Mouse (Mus musculus) intestine, embryonic 14.5 days (tissue): ENCODE measurements at regions not wholly inside any gene's neighbourhood (a gene's known extent, or its start where the extent isn't known, plus 50 kb on each side); places are given as distances from the start of the nearest gene placed in this dataset.
A peak's percentile ranks its signal among the peaks of the same experiment; 100 is the strongest.

Experiments
- ATAC-seq: fragments of 200-750 bp; cut with Nextera tagmentation; replicated peaks from 2 replicates; pipeline ENCODE4 v1.8.0; 2017; ENCODE audit warnings: low read depth, moderate number of reproducible peaks, moderate TSS enrichment, moderate library complexity; ENCODE audit not compliant: low FRiP score, low TSS enrichment
- DNase-seq: peaks from one replicate; pipeline ENCODE4 v3.0.0-alpha.2; 2018; ENCODE audit warnings: low spot score
- H3K27ac ChIP-seq: fragments of 300-500 bp; sonication (generic); 2 replicates; pipeline ENCODE4 v1.5.1; 2014; ENCODE audit warnings: low read depth, mild to moderate bottlenecking, control low read depth
- H3K27me3 ChIP-seq: fragments of 300-500 bp; sonication (generic); replicated peaks from 2 replicates; pipeline ENCODE4 v1.6.1; 2014; ENCODE audit warnings: low read length, control low read depth; ENCODE audit not compliant: control insufficient read depth, insufficient read depth
- H3K36me3 ChIP-seq: fragments of 300-500 bp; sonication (generic); 2 replicates; pipeline ENCODE4 v1.6.1; 2014; ENCODE audit warnings: low read length, control low read depth; ENCODE audit not compliant: control insufficient read depth, insufficient read depth
- H3K4me1 ChIP-seq: fragments of 300-500 bp; sonication (generic); replicated peaks from 2 replicates; pipeline ENCODE4 v1.6.1; 2014; ENCODE audit warnings: low read length, control low read depth, mixed read lengths; ENCODE audit not compliant: control insufficient read depth, insufficient read depth
- H3K4me2 ChIP-seq: fragments of 300-500 bp; sonication (generic); 2 replicates; pipeline ENCODE4 v1.6.1; 2014; ENCODE audit warnings: low read length
- H3K4me3 ChIP-seq: fragments of 300-500 bp; sonication (generic); 2 replicates; pipeline ENCODE4 v1.5.1; 2014; ENCODE audit warnings: low read depth, low read length, control low read depth, mixed read lengths
- H3K9ac ChIP-seq: fragments of 300-500 bp; sonication (generic); 2 replicates; pipeline ENCODE4 v1.6.1; 2014; ENCODE audit warnings: mild to moderate bottlenecking, low read length
- H3K9me3 ChIP-seq: fragments of 300-500 bp; sonication (generic); 2 replicates; pipeline ENCODE4 v1.6.1; 2016; ENCODE audit warnings: low read length, control low read depth; ENCODE audit not compliant: control insufficient read depth
- WGBS: fragments of 180-500 bp; shearing (Covaris S2); extraction: QIAGEN DNeasy Blood & Tissue Kit; methylation state at CpG from one replicate; pipeline ENCODE4 v1.1.7; 2014; 5-methylcytosine and 5-hydroxymethylcytosine counted together

- Histone ChIP-seq H3K27me3 (no peaks in the 10 kb centered on the region), H3K4me1 (peaks cover 17% of the 10 kb centered on the region; the same call in 1 of the 2 replicates), H3K4me2 (no peak overlapping the region), H3K27ac (no peak overlapping the region), H3K4me3 (no peak overlapping the region), H3K9ac (no peak overlapping the region), H3K36me3 (no peaks in the 10 kb centered on the region), H3K9me3 (peaks cover 3% of the 10 kb centered on the region; the same call in 1 of the 2 replicates)
- DNase-seq (no peak), ATAC-seq (no peak)
- WGBS = 30% methylated on average over 13 of the region's 13 CpGs
Observed at GRCm38 (mm10) chr8:8984159-8984828, 294.0 kb upstream of the Arglu1 start.

GRCm38 (mm10) chr8:8983133-8983661, 292.9 kb upstream of the Arglu1 start:
- Histone ChIP-seq H3K4me1 (peaks cover 17% of the 10 kb centered on the region; the same call in 1 of the 2 replicates), H3K27ac (no peak overlapping the region), H3K9ac (no peak overlapping the region), H3K36me3 (no peaks in the 10 kb centered on the region), H3K4me3 (no peak overlapping the region), H3K9me3 (peaks cover 1% of the 10 kb centered on the region; the same call in 1 of the 2 replicates), H3K4me2 (no peak overlapping the region), H3K27me3 (no peaks in the 10 kb centered on the region)
- WGBS = 60% methylated on average over 5 of the region's 5 CpGs
- no peak for DNase-seq
- no peak for ATAC-seq

- H3K27ac ChIP-seq = no peak overlapping the region
- H3K9ac ChIP-seq = no peak overlapping the region
- no peaks in the 10 kb centered on the region for H3K27me3 ChIP-seq
- H3K9me3 ChIP-seq = no peaks in the 10 kb centered on the region
- H3K4me1 ChIP-seq = peaks cover 12% of the 10 kb centered on the region; the same call in 1 of the 2 replicates
- H3K4me2 ChIP-seq = no peak overlapping the region
- H3K36me3 ChIP-seq = no peaks in the 10 kb centered on the region
- no peak for DNase-seq
- H3K4me3 ChIP-seq = no peak overlapping the region
- 50% methylated on average over 1 of the region's 1 CpGs for WGBS
- no peak for ATAC-seq
Observed at GRCm38 (mm10) chr8:8978969-8979368, 288.6 kb upstream of the Arglu1 start.

DNA sequence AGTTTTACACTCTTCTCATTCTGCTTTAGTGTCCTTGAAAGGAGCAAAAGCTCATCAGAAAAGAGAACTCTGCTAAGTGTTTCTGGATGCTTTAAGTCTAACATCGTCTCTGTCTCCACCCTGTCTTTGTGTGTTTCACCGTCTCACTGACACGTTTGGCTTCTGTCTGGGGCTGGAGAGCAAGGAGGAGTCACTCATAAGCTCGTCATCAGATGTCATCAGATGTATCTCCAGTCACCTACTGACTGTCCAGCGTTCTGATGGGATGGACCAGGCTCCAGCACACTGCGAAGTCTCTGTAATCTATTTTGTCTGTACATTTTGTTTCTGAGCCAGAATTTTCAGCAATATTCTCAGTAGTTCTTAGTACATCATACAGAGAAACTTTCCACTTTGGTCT, 283.4 kb upstream of the Arglu1 start:
- 64% methylated on average over 6 of the region's 6 CpGs for WGBS
- Histone ChIP-seq H3K4me3 (no peak overlapping the region), H3K4me2 (no peak overlapping the region), H3K36me3 (no peaks in the 10 kb centered on the region), H3K9me3 (no peaks in the 10 kb centered on the region), H3K27ac (no peak overlapping the region), H3K4me1 (peaks cover 5% of the 10 kb centered on the region; the same call in 1 of the 2 replicates), H3K27me3 (no peaks in the 10 kb centered on the region), H3K9ac (no peak overlapping the region)
- peak; percentile 47 for DNase-seq
- ATAC-seq = no peak

DNA sequence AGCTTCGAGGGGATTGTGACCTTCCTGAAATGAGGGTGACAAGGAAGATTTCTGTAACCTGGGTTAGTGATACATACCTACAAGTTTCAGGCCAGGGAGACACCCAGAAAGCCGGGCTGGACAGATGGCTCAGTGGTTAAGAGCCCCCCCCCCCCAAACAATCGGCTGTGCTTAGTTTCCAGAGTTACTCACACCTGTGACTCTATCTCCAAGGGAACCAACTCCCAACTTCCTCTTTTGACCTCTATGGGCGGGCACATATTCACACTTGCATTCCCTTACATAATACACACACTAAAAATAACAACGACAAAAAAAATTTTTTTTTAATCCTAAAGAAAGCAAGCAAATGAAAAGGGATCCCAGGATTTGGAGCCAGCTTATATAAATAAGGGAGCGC, 283.0 kb upstream of the Arglu1 start:
- Histone ChIP-seq H3K27me3 (no peaks in the 10 kb centered on the region), H3K9me3 (no peaks in the 10 kb centered on the region), H3K4me2 (no peak overlapping the region), H3K27ac (no peak overlapping the region), H3K4me3 (no peak overlapping the region), H3K36me3 (no peaks in the 10 kb centered on the region), H3K4me1 (peaks cover 5% of the 10 kb centered on the region; the same call in 1 of the 2 replicates), H3K9ac (no peak overlapping the region)
- ATAC-seq = no peak
- WGBS = 65% methylated on average over 6 of the region's 6 CpGs
- no peak for DNase-seq

GRCm38 (mm10) chr8:8970776-8971175, 280.5 kb upstream of the Arglu1 start:
- Histone ChIP-seq H3K4me2 (no peak overlapping the region), H3K9ac (no peak overlapping the region), H3K27me3 (no peaks in the 10 kb centered on the region), H3K27ac (no peak overlapping the region), H3K4me1 (peaks cover 5% of the 10 kb centered on the region; the same call in 1 of the 2 replicates), H3K4me3 (no peak overlapping the region), H3K9me3 (no peaks in the 10 kb centered on the region), H3K36me3 (no peaks in the 10 kb centered on the region)
- DNase-seq (no peak), ATAC-seq (no peak)
- 66% methylated on average over 5 of the region's 5 CpGs for WGBS

DNA sequence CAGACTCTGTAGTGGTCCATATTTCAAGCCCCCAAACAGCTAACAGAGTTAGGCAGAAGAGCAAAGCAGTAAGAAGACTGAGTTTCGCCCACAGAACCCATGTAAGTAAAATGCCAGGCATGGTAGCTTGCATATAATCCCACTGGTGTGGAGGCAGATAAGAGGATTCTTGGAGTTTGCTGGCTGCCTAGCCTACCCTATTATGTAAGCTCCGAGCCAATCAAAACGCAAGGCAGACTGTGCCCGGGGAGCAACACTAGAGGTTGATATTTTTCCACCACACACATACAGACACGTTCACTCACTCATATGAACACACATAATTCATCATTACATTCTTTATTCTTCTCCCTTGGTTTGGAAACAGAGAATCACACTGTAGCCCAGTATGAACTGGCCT, 280.0 kb upstream of the Arglu1 start:
- 81% methylated on average over 5 of the region's 5 CpGs for WGBS
- Histone ChIP-seq H3K27ac (no peak overlapping the region), H3K4me2 (no peak overlapping the region), H3K36me3 (no peaks in the 10 kb centered on the region), H3K27me3 (no peaks in the 10 kb centered on the region), H3K9ac (no peak overlapping the region), H3K4me3 (no peak overlapping the region), H3K9me3 (no peaks in the 10 kb centered on the region), H3K4me1 (peaks cover 5% of the 10 kb centered on the region; the same call in 1 of the 2 replicates)
- no peak for ATAC-seq
- peak; percentile 34 for DNase-seq

DNA sequence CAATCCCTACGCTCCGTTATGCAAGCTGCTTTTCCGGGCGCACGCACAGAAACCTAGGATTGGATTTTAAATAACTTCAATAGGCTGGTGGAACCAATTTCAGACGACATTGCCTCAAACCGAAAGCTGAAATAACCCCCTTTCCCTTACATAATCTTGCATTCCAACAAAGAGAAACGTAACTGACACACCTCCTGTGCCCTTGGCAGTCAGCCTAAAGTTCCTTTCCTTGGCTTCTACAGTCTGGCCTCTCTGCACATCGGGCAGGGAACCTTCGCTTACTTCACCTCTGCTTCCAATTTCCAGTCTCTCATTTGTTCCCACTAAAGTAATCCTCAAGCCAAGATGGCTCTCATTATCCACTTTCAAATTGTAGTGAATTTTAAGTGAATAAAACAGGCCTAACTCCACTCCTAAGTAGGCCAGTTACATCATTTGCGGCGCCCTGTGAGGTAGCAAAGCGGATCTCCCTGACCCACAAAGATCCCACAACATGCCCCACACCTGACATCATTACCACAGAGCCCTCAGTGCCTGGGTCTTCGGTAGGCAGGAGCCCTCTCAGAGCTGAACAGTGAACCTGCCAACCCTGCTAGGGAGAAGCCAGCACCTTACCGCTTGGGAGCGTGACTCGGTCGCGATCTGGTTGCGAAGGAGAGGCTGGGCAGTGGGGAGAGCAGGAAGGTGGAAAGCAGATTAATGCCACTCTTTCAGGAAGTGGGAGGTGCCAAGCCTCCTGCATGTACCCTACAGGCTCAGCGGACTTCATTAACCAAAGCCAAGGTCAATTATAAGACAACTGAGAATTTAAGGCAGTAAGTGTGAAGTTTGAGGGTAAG, 279.0 kb upstream of the Arglu1 start:
- DNase-seq (peak; percentile 43), ATAC-seq (no peak)
- Histone ChIP-seq H3K4me2 (no peak overlapping the region), H3K9me3 (no peaks in the 10 kb centered on the region), H3K27ac (no peak overlapping the region), H3K4me1 (peaks cover 5% of the 10 kb centered on the region; the same call in 1 of the 2 replicates), H3K4me3 (no peak overlapping the region), H3K9ac (no peak overlapping the region), H3K36me3 (no peaks in the 10 kb centered on the region), H3K27me3 (no peaks in the 10 kb centered on the region)
- WGBS = 89% methylated on average over 21 of the region's 21 CpGs
